Mouse (Mus musculus) stomach, embryonic 16.5 days (tissue): ENCODE measurements around the gene Ebf3. TPM values are rescaled to one million over a fixed set of nuclear protein-coding genes. Genes with fewer than 3 reads are reported as not detected.

Experiments
- ATAC-seq: fragments of 200-750 bp; cut with Nextera tagmentation; 2 replicates; pipeline ENCODE4 v1.8.0; 2017; ENCODE audit warnings: moderate number of reproducible peaks, moderate TSS enrichment; ENCODE audit not compliant: insufficient read depth, low FRiP score
- H3K27ac ChIP-seq: fragments of 300-500 bp; sonication (generic); 2 replicates; pipeline ENCODE4 v1.5.1; 2014; ENCODE audit warnings: low read length
- H3K27me3 ChIP-seq: fragments of 300-500 bp; sonication (generic); 2 replicates; pipeline ENCODE4 v1.6.1; 2014; ENCODE audit warnings: low read length, control low read depth, mixed read lengths; ENCODE audit not compliant: control insufficient read depth, insufficient read depth
- H3K36me3 ChIP-seq: fragments of 300-500 bp; sonication (generic); 2 replicates; pipeline ENCODE4 v1.6.1; 2014; ENCODE audit warnings: low read length; ENCODE audit not compliant: control insufficient read depth, insufficient read depth
- H3K4me1 ChIP-seq: fragments of 300-500 bp; sonication (generic); 2 replicates; pipeline ENCODE4 v1.6.1; 2014; ENCODE audit warnings: low read length, control low read depth, mixed read lengths; ENCODE audit not compliant: control insufficient read depth, insufficient read depth
- H3K4me2 ChIP-seq: fragments of 300-500 bp; sonication (generic); 2 replicates; pipeline ENCODE4 v1.6.1; 2014; ENCODE audit warnings: low read depth, low read length, mixed read lengths
- H3K4me3 ChIP-seq: fragments of 300-500 bp; sonication (generic); replicated peaks from 2 replicates; pipeline ENCODE4 v1.5.1; 2014; ENCODE audit warnings: mild to moderate bottlenecking, low read length
- H3K9ac ChIP-seq: fragments of 300-500 bp; sonication (generic); 2 replicates; pipeline ENCODE4 v1.6.1; 2014; ENCODE audit warnings: low read length
- H3K9me3 ChIP-seq: fragments of 300-500 bp; sonication (generic); replicated peaks from 2 replicates; pipeline ENCODE4 v1.6.1; 2016; ENCODE audit warnings: low read length, control low read depth; ENCODE audit not compliant: control insufficient read depth
- WGBS: fragments of 180-500 bp; shearing (Covaris S2); extraction: QIAGEN DNeasy Blood & Tissue Kit; methylation state at CpG from one replicate; pipeline ENCODE4 v1.1.7; 2014; 5-methylcytosine and 5-hydroxymethylcytosine counted together
- polyA plus RNA-seq: library from polyadenylated mRNA; unstranded; fragments of >200 nt; fragmentation: Nextera tagmentation; extraction: Ambion mirVana; gene quantifications from 2 replicates; pipeline ENCODE4 v1.2.1, GENCODE M21; 2015

The Ebf3 gene
- polyA plus RNA-seq, 1 experiment from 2014 or later = 0.84 TPM

DNA sequence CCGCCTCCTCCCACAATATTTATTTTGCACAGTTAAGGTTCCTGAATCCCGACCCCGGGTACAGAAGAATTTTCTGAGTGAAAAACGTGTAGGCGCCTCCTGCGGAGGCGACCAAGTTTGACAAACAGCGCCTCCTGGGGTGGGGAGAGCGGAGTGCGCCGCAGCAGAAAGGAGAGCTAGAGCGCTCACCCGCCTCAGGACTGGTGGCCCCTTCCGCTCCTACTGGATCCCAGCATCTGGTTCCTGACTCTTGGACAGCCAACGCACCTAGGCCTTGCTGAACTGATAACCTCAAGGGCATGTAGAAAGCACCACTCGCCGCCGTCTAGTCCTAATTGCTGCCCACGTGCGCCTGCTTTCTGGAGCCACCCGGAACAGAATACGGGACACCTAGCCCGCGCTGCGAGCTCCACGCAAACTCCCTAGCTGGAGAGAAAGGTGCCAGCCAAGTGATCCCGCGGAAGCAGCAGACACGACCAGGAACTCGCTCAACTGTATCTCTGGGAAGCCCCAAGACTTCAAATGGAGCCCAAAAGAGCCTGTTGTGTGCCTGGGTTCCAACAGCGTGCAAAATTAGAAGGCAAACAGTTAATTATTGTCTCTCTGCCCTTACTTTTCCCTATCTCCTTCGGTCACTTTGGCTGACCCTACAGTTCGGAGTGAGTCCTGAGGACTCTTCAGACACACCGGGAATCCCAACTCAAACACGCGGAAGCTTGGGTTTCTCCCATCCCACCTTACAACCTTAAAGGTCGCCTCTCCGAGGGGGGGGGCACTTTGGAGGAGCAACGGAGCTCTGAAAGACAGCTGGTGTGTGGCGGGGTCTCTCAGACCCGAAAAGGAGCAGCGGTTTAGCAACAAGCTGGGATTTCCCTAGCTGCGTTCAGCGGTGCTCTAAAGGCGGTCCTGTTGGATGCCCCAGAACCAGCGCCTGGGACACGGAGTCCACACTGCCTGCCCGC, 5.0 kb upstream of the Ebf3 start:
- Histone ChIP-seq H3K4me3 (peak overlapping the region; percentile 19; the same call in 1 of the 2 replicates), H3K4me1 (peaks cover 16% of the 10 kb centered on the region), H3K4me2 (0 out of 2 replicates have a peak overlapping the region, but pooled peaks have one; percentile 27), H3K9me3 (no peaks in the 10 kb centered on the region), H3K27me3 (peaks cover 93% of the 10 kb centered on the region), H3K27ac (no peak overlapping the region), H3K9ac (no peak overlapping the region), H3K36me3 (no peaks in the 10 kb centered on the region)
- ATAC-seq = no peak
- 3% methylated on average over 48 of the region's 48 CpGs for WGBS

DNA sequence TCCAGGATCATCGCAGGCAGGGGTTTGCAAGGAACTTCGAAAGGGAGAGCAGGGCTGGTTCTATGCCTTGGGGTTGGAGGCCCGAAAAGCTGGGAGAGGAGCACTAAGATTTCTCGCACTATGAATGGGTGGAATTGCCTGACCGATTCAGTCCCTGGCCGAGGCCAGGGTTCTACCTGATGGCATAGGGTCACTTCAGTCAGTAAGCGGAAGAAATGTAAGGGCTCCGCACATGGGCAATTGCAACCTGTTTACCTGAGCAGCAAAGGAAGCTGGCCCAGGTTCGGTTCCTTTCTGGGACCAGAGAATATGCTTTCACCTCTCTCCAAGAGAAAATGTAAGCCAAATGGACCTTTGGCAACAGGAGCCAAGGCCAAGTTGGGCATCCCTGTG, 4.1 kb upstream of the Ebf3 start:
- no peak overlapping the region for H3K9ac ChIP-seq
- H3K36me3 ChIP-seq = no peaks in the 10 kb centered on the region
- peaks cover 94% of the 10 kb centered on the region for H3K27me3 ChIP-seq
- H3K4me2 ChIP-seq = no peak overlapping the region
- H3K4me1 ChIP-seq = peaks cover 23% of the 10 kb centered on the region
- no peak overlapping the region for H3K4me3 ChIP-seq
- 14% methylated on average over 9 of the region's 9 CpGs for WGBS
- no peak for ATAC-seq
- H3K9me3 ChIP-seq = no peaks in the 10 kb centered on the region
- no peak overlapping the region for H3K27ac ChIP-seq

DNA sequence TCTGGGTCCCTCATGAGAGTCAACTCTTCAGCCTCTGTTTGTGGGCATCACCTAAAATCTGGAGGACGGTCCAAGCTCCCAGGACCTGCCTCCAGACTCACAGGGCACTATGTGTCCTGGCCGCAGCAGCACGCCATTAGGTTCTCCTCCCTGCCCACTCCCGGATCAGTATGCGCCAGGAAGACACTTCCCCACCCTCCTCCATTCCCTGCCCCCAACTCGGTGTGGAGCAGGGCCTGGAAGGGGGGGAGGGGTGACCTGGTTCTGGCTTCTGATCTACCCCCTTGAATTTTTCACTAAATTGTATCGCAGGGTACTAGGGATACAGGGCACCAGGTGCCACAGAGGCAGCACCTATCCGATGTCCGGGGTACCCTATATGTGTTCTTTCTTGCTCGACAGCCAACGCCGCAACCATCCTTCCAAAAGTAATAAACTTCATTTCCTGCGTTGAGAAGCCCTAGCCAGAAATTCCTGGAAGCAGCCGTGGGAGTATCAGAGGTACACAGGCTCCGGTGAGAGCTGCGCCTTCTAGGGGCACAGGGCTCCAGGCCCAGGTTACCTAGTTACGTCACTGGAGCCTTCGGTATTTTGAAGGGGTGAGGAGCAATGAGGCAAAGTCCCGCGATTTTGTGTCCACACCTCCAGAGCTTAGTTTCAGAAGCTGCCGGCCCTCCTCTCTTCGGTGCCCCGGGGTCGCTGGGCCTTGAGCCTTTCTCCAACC, 3.6 kb upstream of the Ebf3 start:
- Histone ChIP-seq H3K9me3 (no peaks in the 10 kb centered on the region), H3K4me3 (0 out of 2 replicates have a peak overlapping the region, but pooled peaks have one; percentile 7), H3K9ac (no peak overlapping the region), H3K4me2 (no peak overlapping the region), H3K27me3 (peaks cover 93% of the 10 kb centered on the region), H3K4me1 (peaks cover 27% of the 10 kb centered on the region), H3K27ac (no peak overlapping the region), H3K36me3 (no peaks in the 10 kb centered on the region)
- no peak for ATAC-seq
- 5% methylated on average over 24 of the region's 24 CpGs for WGBS

- H3K36me3 ChIP-seq = no peaks in the 10 kb centered on the region
- no peaks in the 10 kb centered on the region for H3K9me3 ChIP-seq
- H3K4me1 ChIP-seq = peaks cover 21% of the 10 kb centered on the region
- no peak for ATAC-seq
- H3K9ac ChIP-seq = no peak overlapping the region
- H3K4me2 ChIP-seq = no peak overlapping the region
- WGBS = 3% methylated on average over 39 of the region's 39 CpGs
- H3K27me3 ChIP-seq = peaks cover 90% of the 10 kb centered on the region
- H3K27ac ChIP-seq = no peak overlapping the region
- 0 out of 2 replicates have a peak overlapping the region, but pooled peaks have one; percentile 7 for H3K4me3 ChIP-seq
These were observed 2.8 kb upstream of the Ebf3 start for GRCm38 (mm10) chr7:137316926-137317658.

DNA sequence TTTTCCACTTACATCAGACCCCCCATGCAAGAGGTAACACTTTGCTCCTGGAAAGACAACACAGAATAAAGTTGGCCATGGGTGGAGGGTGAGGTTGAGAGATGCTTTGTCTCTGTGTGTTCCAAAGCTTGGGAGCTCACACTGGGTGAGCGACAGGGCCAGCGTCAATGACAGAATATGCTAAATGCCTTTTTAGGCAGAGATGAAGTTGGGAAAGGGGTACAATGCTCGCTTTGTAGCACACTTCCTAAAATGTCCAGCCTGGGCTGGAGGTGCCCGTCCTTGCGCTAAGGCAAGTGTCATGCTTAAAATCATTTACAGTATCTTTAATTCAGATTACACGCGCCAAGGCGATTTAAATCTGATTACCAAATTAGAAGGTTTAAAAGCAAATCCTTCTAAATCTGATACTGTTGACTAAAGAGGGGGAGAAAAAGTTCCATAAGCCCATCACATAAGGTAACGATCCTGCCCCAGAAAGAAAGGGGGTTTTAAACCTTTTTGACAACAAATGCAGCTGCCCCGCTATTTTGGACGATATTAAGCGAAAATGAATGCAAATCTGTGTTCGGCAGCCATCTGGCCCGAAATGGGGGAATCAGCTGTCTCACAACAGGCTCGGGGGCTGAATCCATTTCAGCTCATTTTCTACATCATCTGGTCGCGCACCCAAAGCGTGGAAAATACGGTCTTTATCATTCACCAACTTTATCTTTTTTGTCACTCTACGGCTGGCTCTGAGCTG, 2.1 kb upstream of the Ebf3 start:
- WGBS = 5% methylated on average over 20 of the region's 20 CpGs
- Histone ChIP-seq H3K9me3 (no peaks in the 10 kb centered on the region), H3K4me1 (peaks cover 19% of the 10 kb centered on the region), H3K36me3 (no peaks in the 10 kb centered on the region), H3K9ac (no peak overlapping the region), H3K4me3 (no peak overlapping the region), H3K27me3 (peaks cover 87% of the 10 kb centered on the region), H3K4me2 (no peak overlapping the region), H3K27ac (no peak overlapping the region)
- ATAC-seq = no peak

- ATAC-seq = no peak
- Histone ChIP-seq H3K36me3 (no peaks in the 10 kb centered on the region), H3K27me3 (peaks cover 85% of the 10 kb centered on the region), H3K4me2 (peak overlapping the region; percentile 95; the same call in 1 of the 2 replicates), H3K27ac (no peak overlapping the region), H3K4me3 (peak overlapping the region; percentile 61), H3K9me3 (no peaks in the 10 kb centered on the region), H3K9ac (peak overlapping the region; percentile 24), H3K4me1 (peaks cover 15% of the 10 kb centered on the region)
- 5% methylated on average over 19 of the region's 19 CpGs for WGBS
These were observed 1.3 kb upstream of the Ebf3 start for GRCm38 (mm10) chr7:137315544-137315940.

DNA sequence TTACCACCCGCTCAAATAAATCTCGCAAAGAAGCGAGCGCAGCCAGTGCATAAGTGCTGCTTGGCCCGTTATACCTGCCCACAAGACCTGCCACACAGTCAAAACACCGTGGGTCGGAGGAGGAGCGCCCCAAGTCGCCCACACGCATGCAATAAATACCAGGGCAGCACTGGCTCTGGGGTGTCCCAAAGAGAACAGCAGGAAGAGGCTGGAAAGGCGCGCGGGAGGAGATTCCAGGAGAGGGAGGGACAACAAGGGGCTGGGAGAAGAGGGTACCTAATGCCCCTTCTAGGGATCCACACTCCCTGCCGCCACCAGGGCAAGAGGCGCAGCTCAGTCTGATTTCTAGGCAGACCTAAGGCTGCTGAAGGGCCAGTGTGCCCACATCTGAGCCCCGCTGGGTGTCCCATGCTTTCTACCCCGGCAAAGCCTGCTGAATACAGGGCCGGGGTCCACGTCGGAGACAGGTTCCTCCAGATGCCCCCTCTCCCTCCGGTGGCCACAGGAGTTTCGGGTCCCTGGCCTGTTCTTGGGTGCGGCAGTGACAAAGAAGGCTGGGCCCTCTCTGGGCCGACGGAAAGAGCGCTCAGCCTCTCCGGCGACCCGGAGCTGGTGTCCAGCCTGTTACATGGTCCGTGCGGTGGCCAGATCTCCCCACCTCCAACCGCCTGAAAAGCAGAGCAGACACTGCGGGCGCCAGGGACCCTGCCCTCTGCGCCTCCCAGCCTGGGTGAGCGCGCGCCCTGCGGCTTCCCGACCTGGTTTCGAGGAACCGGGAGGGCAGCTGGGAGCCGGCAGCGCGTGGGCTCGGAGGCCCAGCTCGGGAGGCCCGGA, 682 bp upstream of the Ebf3 start:
- no peaks in the 10 kb centered on the region for H3K36me3 ChIP-seq
- H3K4me3 ChIP-seq = peak overlapping the region; percentile 61
- peak overlapping the region; percentile 24 for H3K9ac ChIP-seq
- H3K9me3 ChIP-seq = no peaks in the 10 kb centered on the region
- no peak overlapping the region for H3K27ac ChIP-seq
- peak; percentile 37; the same call in 1 of the 2 replicates for ATAC-seq
- peaks cover 86% of the 10 kb centered on the region for H3K27me3 ChIP-seq
- WGBS = under 1% methylated on average over 48 of the region's 48 CpGs
- H3K4me2 ChIP-seq = peak overlapping the region; percentile 95
- H3K4me1 ChIP-seq = peaks cover 21% of the 10 kb centered on the region
